25 mouse cellular contexts compared by ENCODE assay signal in genomic region chr17:58002845-58003244, GRCm38 (mm10).
"Had no signal": no experiment of that assay in that cellular context is flagged by ENCODE, and none has a peak within 500 bp of the region (broad histone marks: within the 10 kb centered on the region; RNA-seq: fewer than 3 reads in every experiment).

No protein-coding gene starts in this region.

- H3K9me3 ChIP-seq: heart, embryonic 13.5 days; heart, embryonic 15.5 days; hindbrain, embryonic 13.5 days; hindbrain, embryonic 15.5 days; kidney, embryonic 15.5 days; limb, embryonic 13.5 days; limb, embryonic 15.5 days had no signal

- H3K27me3 ChIP-seq: heart, embryonic 13.5 days; heart, embryonic 15.5 days; hindbrain, embryonic 13.5 days; hindbrain, embryonic 15.5 days; kidney, embryonic 15.5 days; limb, embryonic 13.5 days; limb, embryonic 15.5 days had no signal

- H3K9ac ChIP-seq: heart, embryonic 13.5 days; heart, embryonic 15.5 days; hindbrain, embryonic 13.5 days; hindbrain, embryonic 15.5 days; kidney, embryonic 15.5 days; limb, embryonic 13.5 days; limb, embryonic 15.5 days had no signal

- H3K4me2 ChIP-seq: heart, embryonic 11.5 days; heart, embryonic 13.5 days; heart, embryonic 15.5 days; hindbrain, embryonic 13.5 days; hindbrain, embryonic 15.5 days; kidney, embryonic 15.5 days; limb, embryonic 13.5 days; limb, embryonic 15.5 days had no signal

- DNase-seq: gastrocnemius, adult 2 months; gastrocnemius, postnatal 10 days; gastrocnemius, postnatal 25 days; heart, adult 18-20 months; heart, postnatal 14 days; heart, postnatal 36 days; kidney, adult 11 months; kidney, adult 2 months; kidney, adult 9 months; kidney, postnatal 14 days; kidney, postnatal 36 days; layer of hippocampus, adult 9-11 months; layer of hippocampus, postnatal 36 days; left cerebral cortex, postnatal 4 days had no signal

- H3K27ac ChIP-seq: gastrocnemius, adult 2 months; heart, embryonic 13.5 days; heart, embryonic 15.5 days; hindbrain, embryonic 13.5 days; hindbrain, embryonic 15.5 days; hindbrain, postnatal 0 days; kidney, embryonic 15.5 days; kidney, postnatal 0 days; limb, embryonic 13.5 days; limb, embryonic 15.5 days had no signal

- H3K36me3 ChIP-seq: heart, embryonic 13.5 days; heart, embryonic 15.5 days; hindbrain, embryonic 13.5 days; hindbrain, embryonic 15.5 days; kidney, embryonic 15.5 days; limb, embryonic 13.5 days; limb, embryonic 15.5 days had no signal

- H3K4me3 ChIP-seq: gastrocnemius, adult 2 months; heart, embryonic 13.5 days; heart, embryonic 15.5 days; hindbrain, embryonic 13.5 days; hindbrain, embryonic 15.5 days; kidney, embryonic 15.5 days; limb, embryonic 13.5 days; limb, embryonic 15.5 days had no signal

- H3K4me1 ChIP-seq: heart, embryonic 13.5 days; heart, embryonic 15.5 days; hindbrain, embryonic 13.5 days; hindbrain, embryonic 15.5 days; kidney, embryonic 15.5 days; limb, embryonic 13.5 days; limb, embryonic 15.5 days had no signal

- ATAC-seq: hindbrain, postnatal 0 days; intestine, embryonic 16.5 days had no signal
